Mouse (Mus musculus) forebrain, embryonic 14.5 days (tissue): ENCODE data around the gene Zfp472. TPM values are rescaled to one million over a fixed set of nuclear protein-coding genes. Genes with fewer than 3 reads are reported as not detected.

Experiments used
- ATAC-seq: fragments of 200-750 bp; cut with Nextera tagmentation; 2 replicates; pipeline ENCODE4 v1.8.0; 2017; ENCODE audit warnings: mild to moderate bottlenecking, moderate library complexity
- DNase-seq: peaks from one replicate; pipeline ENCODE4 v3.0.0-alpha.2; 2015; ENCODE audit warnings: low spot score
- H3K27ac ChIP-seq: fragments of 300-500 bp; sonication (generic); 2 replicates; pipeline ENCODE4 v1.5.1; 2014; ENCODE audit warnings: low read depth, mild to moderate bottlenecking, control low read depth, low read length, moderate library complexity
- H3K27me3 ChIP-seq: fragments of 300-500 bp; sonication (generic); replicated peaks from 2 replicates; pipeline ENCODE4 v1.6.1; 2014; ENCODE audit warnings: low read length, control low read depth, mixed read lengths; ENCODE audit not compliant: control insufficient read depth, insufficient read depth
- H3K36me3 ChIP-seq: fragments of 300-500 bp; sonication (generic); 2 replicates; pipeline ENCODE4 v1.6.1; 2014; ENCODE audit warnings: low read length, control low read depth; ENCODE audit not compliant: control insufficient read depth, insufficient read depth
- H3K4me1 ChIP-seq: fragments of 300-500 bp; sonication (generic); 2 replicates; pipeline ENCODE4 v1.6.1; 2014; ENCODE audit warnings: antibody characterized with exemption, low read length, control low read depth; ENCODE audit not compliant: control insufficient read depth, insufficient read depth
- H3K4me2 ChIP-seq: fragments of 300-500 bp; sonication (generic); 2 replicates; pipeline ENCODE4 v1.6.1; 2014; ENCODE audit warnings: mild to moderate bottlenecking, control low read depth, low read length
- H3K4me3 ChIP-seq: fragments of 300-500 bp; sonication (generic); 2 replicates; pipeline ENCODE4 v1.5.1; 2014; ENCODE audit warnings: low read depth, low read length, control low read depth
- H3K9ac ChIP-seq: fragments of 300-500 bp; sonication (generic); 2 replicates; pipeline ENCODE4 v1.6.1; 2014; ENCODE audit warnings: mild to moderate bottlenecking, low read length, control low read depth, moderate library complexity
- H3K9me3 ChIP-seq: fragments of 300-500 bp; sonication (generic); replicated peaks from 2 replicates; pipeline ENCODE4 v1.6.1; 2016; ENCODE audit warnings: low read length, control low read depth, mixed read lengths; ENCODE audit not compliant: control insufficient read depth
- WGBS: fragments of 180-500 bp; shearing (Covaris S2); extraction: QIAGEN DNeasy Blood & Tissue Kit; methylation state at CpG from one replicate; pipeline ENCODE4 v1.1.7; 2014; 5-methylcytosine and 5-hydroxymethylcytosine counted together
- polyA plus RNA-seq: library from polyadenylated mRNA; unstranded; fragments of >200 nt; fragmentation: Nextera tagmentation; extraction: Ambion mirVana; gene quantifications from 2 replicates; pipeline ENCODE4 v1.2.1, GENCODE M21; 2014

Gene Zfp472
- polyA plus RNA-seq, 1 experiment from 2014 or later, result 12.7 TPM

DNA sequence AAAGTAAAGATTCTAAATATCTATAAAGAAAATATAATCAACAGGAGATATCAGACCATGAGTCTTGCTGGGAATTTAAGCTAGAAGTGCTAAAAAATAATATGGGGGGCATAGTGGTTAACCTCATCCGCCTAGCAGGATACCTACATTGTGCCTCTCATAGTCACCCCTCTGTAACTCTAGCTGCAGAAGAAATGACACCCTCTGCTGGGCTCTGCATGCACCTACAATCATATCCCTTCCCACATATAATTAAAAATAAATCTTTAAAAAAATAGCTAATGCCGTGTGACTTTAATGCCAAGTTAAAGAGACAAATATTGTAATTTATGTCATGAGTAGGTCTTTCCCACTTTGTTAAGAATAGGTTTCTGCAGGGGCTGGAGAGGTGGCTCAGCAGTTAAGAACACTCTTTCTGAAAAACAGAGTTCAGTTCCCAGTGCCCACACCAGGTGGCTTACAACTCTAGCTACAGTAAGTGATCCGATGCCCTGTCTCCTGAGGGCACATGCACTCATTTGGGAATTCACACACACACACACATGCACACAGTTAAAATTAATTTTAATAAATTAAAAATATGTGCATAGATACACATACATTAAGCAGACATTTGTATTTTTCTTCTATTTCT lies 21.1 kb upstream of the Zfp472 start:
- Histone ChIP-seq H3K4me3 (no peak overlapping the region), H3K36me3 (no peaks in the 10 kb centered on the region), H3K9me3 (no peaks in the 10 kb centered on the region), H3K9ac (no peak overlapping the region), H3K27me3 (no peaks in the 10 kb centered on the region), H3K27ac (no peak overlapping the region), H3K4me2 (no peak overlapping the region), H3K4me1 (0 out of 2 replicates have a peak, but pooled peaks cover 6% of the 10 kb centered on the region)
- DNase-seq (no peak), ATAC-seq (no peak)
- 62% methylated on average over 3 of the region's 3 CpGs for WGBS

DNA sequence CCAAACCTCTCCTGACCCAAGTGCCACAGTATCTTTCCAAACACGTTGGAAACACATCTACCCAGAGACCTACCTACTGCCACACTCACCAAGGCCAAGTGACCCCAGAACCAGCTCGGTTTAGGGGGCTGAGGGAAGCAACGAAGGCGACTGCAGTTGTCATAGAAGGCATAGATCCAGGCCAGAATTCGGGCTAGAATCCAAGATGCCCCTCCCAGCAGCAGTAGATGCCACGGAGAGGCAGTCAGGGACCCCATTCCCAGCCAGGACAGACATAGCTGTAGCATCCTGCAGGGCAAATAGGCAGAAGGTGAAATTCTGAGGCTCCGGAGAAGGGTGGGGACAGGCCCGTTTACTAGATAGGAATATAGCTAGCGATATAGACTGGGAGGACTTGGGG lies 18.9 kb upstream of the Zfp472 start:
- no peak for ATAC-seq
- Histone ChIP-seq H3K36me3 (no peaks in the 10 kb centered on the region), H3K4me1 (0 out of 2 replicates have a peak, but pooled peaks cover 6% of the 10 kb centered on the region), H3K27me3 (no peaks in the 10 kb centered on the region), H3K4me2 (peak overlapping the region; percentile 62), H3K9me3 (no peaks in the 10 kb centered on the region), H3K27ac (no peak overlapping the region), H3K9ac (peak overlapping the region; percentile 52), H3K4me3 (peak overlapping the region; percentile 41)
- 69% methylated on average over 9 of the region's 9 CpGs for WGBS
- no peak for DNase-seq

GRCm38 (mm10) chr17:32947215-32947914 lies 18.2 kb upstream of the Zfp472 start, which contains the start of gene Cyp4f13:
Gene Cyp4f13, minus strand, starts transcription at chr17:32947402.
- Histone ChIP-seq H3K27me3 (no peaks in the 10 kb centered on the region), H3K36me3 (no peaks in the 10 kb centered on the region), H3K27ac (no peak within 1 kb of the TSS; the same call in 1 of the 2 replicates), H3K9ac (peak within 1 kb of the TSS; percentile 52), H3K4me2 (peak within 1 kb of the TSS; percentile 62), H3K4me3 (peak within 1 kb of the TSS; percentile 41), H3K9me3 (no peaks in the 10 kb centered on the region), H3K4me1 (0 out of 2 replicates have a peak, but pooled peaks cover 6% of the 10 kb centered on the region)
- ATAC-seq, result peak; percentile 96
- 36% methylated on average over 12 of the region's 12 CpGs for WGBS
- DNase-seq, result peak; percentile 91

- no peak overlapping the region for H3K4me2 ChIP-seq
- 0 out of 2 replicates have a peak, but pooled peaks cover 6% of the 10 kb centered on the region for H3K4me1 ChIP-seq
- H3K9me3 ChIP-seq, result no peaks in the 10 kb centered on the region
- DNase-seq (no peak), ATAC-seq (no peak)
- H3K36me3 ChIP-seq, result no peaks in the 10 kb centered on the region
- H3K4me3 ChIP-seq, result no peak overlapping the region
- H3K27me3 ChIP-seq, result no peaks in the 10 kb centered on the region
- no peak overlapping the region for H3K27ac ChIP-seq
- H3K9ac ChIP-seq, result no peak overlapping the region
- 90% methylated on average over 3 of the region's 3 CpGs for WGBS
Measured at GRCm38 (mm10) chr17:32950136-32950535, 15.5 kb upstream of the Zfp472 start.

- Histone ChIP-seq H3K27me3 (no peaks in the 10 kb centered on the region), H3K4me3 (no peak overlapping the region), H3K4me1 (0 out of 2 replicates have a peak, but pooled peaks cover 6% of the 10 kb centered on the region), H3K9me3 (no peaks in the 10 kb centered on the region), H3K27ac (no peak overlapping the region), H3K36me3 (no peaks in the 10 kb centered on the region), H3K9ac (no peak overlapping the region), H3K4me2 (no peak overlapping the region)
- DNase-seq, result no peak
- WGBS, result 83% methylated on average over 11 of the region's 11 CpGs
- ATAC-seq, result no peak
Measured at GRCm38 (mm10) chr17:32951006-32951405, 14.6 kb upstream of the Zfp472 start.

GRCm38 (mm10) chr17:32951441-32951840 lies 14.2 kb upstream of the Zfp472 start:
- H3K9me3 ChIP-seq, result no peaks in the 10 kb centered on the region
- WGBS, result 31% methylated on average over 16 of the region's 16 CpGs
- H3K4me2 ChIP-seq, result no peak overlapping the region
- no peak for ATAC-seq
- H3K27ac ChIP-seq, result no peak overlapping the region
- H3K27me3 ChIP-seq, result no peaks in the 10 kb centered on the region
- 0 out of 2 replicates have a peak, but pooled peaks cover 4% of the 10 kb centered on the region for H3K4me1 ChIP-seq
- no peaks in the 10 kb centered on the region for H3K36me3 ChIP-seq
- H3K9ac ChIP-seq, result no peak overlapping the region
- DNase-seq, result peak; percentile 69
- H3K4me3 ChIP-seq, result no peak overlapping the region

GRCm38 (mm10) chr17:32965253-32965622 lies 376 bp upstream of the Zfp472 start:
- under 1% methylated on average over 14 of the region's 14 CpGs for WGBS
- no peak overlapping the region for H3K27ac ChIP-seq
- ATAC-seq, result peak; percentile 69

GRCm38 (mm10) chr17:32981361-32981760 lies 15.7 kb downstream of the Zfp472 start:
- Histone ChIP-seq H3K27ac (no peak overlapping the region), H3K9me3 (no peaks in the 10 kb centered on the region), H3K4me1 (no peaks in the 10 kb centered on the region), H3K4me3 (no peak overlapping the region), H3K9ac (no peak overlapping the region), H3K27me3 (no peaks in the 10 kb centered on the region), H3K36me3 (peaks cover 30% of the 10 kb centered on the region), H3K4me2 (no peak overlapping the region)
- DNase-seq (peak; percentile 9), ATAC-seq (no peak)
- 92% methylated on average over 4 of the region's 4 CpGs for WGBS

More at GRCm38 (mm10) chr17:32965253-32965622, 376 bp upstream of the Zfp472 start:
- peak overlapping the region; percentile 78 for H3K4me2 ChIP-seq
- peak overlapping the region; percentile 67 for H3K9ac ChIP-seq
- peaks cover 13% of the 10 kb centered on the region for H3K4me1 ChIP-seq
- H3K9me3 ChIP-seq, result no peaks in the 10 kb centered on the region
- H3K4me3 ChIP-seq, result peak overlapping the region; percentile 88
- no peaks in the 10 kb centered on the region for H3K36me3 ChIP-seq
- no peaks in the 10 kb centered on the region for H3K27me3 ChIP-seq
- DNase-seq, result no peak

DNA sequence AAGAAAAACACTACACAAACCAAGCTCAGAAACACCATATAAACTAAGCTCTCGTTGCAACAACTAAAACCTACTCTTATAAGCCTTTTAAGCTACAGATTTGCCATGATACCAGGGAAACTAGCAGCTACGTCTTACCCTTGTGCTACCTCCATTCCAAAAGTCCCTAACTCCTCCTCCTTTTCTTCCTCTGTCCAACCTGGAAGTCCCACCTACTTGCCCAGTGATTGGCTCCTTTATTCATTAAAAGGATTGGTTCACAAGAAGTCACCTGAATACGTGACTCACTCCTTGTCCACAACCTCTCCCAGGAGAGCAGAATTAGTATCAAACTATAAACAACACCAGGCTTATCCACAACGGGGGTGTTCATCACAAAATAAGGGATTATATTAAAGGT lies 20.7 kb downstream of the Zfp472 start:
- Histone ChIP-seq H3K27me3 (no peaks in the 10 kb centered on the region), H3K4me3 (no peak overlapping the region), H3K27ac (no peak overlapping the region), H3K36me3 (no peaks in the 10 kb centered on the region), H3K9me3 (no peaks in the 10 kb centered on the region), H3K4me2 (no peak overlapping the region), H3K4me1 (no peaks in the 10 kb centered on the region), H3K9ac (no peak overlapping the region)
- DNase-seq, result no peak
- WGBS, result 75% methylated on average over 4 of the region's 4 CpGs
- no peak for ATAC-seq
